Mouse (Mus musculus) embryo, embryonic 11 days (tissue): ENCODE data around the gene Hps1.
"Not testable (repeated sequence)": the region's sequence is repeated elsewhere in the genome, so short reads cannot be mapped to it uniquely, and the experiment has no call there.

Experiments
- DNase-seq: peaks from one replicate; pipeline ENCODE4 v3.0.0-alpha.2; 2015

Hps1 gene

DNA sequence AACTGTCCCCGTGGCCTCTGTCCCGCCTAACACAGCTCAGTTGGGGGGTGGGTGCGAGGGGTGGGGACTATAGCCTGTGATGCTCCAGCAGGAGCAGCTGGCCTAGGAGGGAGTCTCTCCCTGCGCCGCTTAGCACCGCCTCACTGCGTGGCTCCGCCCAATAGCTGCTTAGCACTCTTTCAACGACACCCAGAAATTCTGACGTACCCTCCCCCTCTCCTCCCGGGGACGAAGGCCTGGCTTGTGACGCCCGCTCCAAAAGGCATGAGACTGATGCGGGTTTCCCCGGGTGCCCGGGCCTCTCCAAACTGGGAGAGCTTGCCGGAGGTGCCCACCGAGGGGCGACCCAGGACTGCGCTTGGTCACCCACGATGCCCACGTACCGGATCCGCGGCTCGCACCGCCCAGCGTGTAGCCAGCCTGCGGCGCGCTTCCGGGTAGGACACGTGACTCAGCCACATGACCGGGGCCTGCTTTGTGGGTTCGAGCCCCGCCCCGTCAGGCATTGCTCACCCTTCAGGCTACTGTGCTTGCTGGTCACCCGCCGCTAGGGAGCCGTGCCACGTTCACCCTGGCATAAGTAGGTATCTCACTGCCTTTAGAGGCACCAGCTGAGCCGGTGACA lies at the start of gene Hps1:
Gene Hps1 (minus strand): TSS at position 448 of the 625 bp plus-strand sequence.
- DNase-seq, result peak; percentile 95

DNA sequence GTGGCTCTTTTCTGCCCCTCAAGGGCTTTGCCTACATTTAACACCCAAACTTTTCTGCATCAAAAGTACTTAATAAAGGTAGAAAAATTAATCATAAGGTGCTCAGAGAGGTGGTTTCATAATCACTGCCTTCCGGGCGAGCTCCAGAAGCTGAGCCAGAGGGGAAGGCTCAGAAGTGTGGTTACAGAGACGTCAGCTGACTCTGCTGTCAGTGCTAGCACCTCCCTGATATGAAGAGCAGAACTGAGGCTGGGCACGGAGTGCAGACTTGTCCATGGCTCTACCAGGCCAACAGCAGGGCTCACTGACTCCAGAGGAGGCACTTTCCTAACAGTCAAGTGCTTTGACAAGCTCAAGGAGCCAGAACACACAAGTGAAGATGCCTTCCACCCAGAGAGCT lies 49.4 kb upstream of the Hps1 start:
- DNase-seq, result no peak

DNA sequence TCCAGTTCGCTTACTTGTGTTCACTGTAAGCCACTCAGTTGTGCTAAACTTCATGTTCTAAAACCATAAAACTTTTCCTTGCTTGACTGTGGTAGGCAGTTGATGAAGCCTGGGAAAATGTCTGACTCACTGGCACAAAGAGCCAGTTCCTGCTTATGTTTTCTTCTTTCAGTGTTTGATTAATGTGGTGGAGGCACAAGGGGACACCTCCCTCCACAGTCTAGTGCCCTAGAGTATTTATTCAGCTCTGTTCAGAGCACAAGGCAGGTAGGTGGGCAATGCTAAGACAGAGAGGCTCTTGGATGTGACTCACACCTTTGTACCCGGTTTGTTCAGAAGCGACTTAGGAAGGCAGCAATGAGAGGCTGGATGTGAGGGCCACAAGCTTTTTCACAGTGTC lies 48.1 kb upstream of the Hps1 start:
- DNase-seq, result no peak

DNA sequence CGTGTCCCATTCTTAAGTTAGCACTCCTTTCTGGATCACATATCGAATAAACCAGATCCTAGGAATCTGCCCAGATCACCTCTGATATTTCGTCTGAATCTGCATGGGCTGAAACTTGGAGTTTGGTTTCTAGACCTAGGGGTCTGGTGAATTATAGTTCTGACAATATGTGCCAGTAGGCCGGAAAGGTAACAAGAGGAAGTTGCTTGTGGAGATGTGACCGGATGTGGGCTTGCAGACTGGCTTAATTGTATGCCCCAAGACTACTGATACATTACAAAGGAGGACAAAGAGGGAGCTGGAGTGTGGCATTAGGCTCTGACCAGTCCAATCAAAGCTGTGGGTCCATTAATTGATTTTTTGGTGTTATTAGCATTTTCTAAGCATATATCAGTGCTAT lies 40.3 kb upstream of the Hps1 start:
- DNase-seq, result no peak

DNA sequence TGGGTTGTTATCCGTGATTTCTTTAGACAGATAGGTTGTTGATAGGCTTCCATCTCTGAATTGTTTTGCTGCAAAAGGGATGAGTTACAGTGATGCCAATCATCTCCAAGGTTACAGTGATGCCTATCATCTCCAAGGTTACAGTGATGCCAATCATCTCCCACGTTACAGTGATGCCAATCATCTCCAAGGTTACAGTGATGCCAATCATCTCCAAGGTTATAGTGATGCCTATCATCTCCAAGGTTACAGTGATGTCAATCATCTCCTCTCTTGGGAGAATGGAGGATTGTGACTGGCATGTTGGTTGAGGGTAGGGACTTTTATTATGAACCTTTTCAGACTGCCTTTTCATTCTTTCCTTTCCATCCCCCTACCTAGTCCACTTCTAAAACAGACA lies 38.0 kb upstream of the Hps1 start:
- DNase-seq, result no peak

DNA sequence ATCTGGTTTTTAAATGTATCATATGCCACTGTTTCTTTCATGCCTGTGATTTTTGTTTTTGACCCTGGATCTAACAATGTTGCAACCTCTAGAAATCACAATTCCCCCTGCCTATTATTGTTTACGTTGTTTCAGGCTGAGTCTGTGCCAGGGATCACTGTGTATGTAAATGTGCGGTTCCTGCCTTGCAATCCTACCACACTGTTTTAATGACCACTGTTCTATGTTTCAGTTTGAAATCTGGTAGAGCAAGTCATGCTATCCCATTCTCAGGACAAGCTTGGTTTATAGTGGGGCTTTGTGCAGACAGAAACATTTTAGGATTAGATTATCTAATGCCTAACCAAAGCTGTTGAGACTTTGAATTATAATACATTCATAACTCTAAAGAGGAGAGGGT lies 36.5 kb upstream of the Hps1 start:
- no peak for DNase-seq

DNA sequence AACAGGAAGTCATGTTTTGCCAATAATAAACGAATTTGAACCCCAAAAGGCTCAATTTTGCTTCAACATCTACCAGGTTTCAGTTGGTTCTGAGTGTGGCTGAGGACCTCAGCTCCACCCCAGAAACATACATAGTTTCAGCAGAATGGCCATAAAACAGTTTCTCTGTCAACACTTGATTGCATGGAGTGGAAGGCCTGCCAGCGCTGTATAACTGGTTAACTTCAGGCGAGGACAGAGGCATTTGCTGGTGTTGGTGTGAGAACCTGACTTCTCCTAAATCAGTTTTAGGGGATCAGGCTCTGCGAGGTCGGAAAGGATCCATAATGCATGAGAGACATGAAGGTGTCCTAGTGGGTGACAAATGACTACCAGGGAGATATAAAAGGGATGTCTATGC lies 30.4 kb upstream of the Hps1 start:
- DNase-seq, result no peak

DNA sequence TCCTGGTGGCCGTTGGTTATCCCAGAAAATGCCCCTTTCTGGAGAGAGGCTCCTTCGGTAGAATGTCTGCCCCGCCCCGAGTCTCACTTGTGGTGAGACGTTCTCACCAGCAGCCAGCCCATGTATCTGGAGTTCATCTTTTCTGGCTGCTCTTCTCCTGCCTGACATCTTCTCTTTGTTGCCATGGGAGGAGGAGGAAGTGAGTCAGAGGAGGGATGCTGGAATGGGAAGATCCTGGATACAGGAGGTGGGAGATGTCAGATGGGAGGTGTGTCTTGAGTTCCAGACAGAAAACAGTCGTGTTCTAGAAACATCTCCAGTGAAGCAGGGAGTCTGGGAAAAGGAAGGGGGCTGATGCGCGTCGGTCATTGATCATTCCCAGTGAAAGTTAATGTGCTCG lies 29.7 kb upstream of the Hps1 start:
- DNase-seq, result no peak

DNA sequence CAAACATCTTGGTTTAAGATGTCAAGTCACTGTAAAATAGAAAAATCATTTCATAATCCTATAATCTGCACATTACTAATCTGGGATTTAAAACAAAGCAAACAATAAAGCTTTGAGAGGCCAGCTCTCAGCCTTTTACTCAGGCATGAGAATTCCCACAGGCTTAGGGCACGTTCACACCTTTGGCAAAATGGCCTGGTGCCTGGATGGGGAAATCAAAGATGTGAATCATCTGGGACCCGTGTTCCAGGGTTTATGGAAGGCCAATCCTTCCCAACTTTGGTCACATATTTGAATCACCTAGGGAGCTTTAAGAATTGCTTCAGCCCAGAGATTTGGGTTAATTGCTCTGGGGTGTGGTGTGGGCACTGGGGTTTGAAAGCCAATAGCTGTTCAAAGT lies 18.1 kb upstream of the Hps1 start:
- DNase-seq, result no peak

DNA sequence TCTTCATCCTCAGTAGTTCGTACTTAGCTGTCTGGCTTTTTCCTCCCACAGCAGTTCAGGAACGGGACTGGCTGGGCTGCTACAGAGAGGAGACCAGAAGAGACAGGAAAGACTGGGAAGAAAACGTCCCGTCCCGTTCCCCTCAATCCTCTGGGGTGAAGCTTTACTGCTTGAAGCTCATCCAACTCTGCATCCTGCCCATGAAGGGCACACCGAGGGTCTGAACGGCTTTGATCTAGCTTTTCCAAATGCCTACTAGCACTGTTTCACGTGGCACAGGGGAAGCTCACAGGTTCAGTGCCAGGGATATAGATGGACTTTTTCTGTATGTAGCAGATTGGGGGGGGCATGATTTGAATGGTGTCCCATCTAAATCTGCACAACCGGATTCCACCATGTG lies 16.0 kb upstream of the Hps1 start:
- DNase-seq, result no peak

DNA sequence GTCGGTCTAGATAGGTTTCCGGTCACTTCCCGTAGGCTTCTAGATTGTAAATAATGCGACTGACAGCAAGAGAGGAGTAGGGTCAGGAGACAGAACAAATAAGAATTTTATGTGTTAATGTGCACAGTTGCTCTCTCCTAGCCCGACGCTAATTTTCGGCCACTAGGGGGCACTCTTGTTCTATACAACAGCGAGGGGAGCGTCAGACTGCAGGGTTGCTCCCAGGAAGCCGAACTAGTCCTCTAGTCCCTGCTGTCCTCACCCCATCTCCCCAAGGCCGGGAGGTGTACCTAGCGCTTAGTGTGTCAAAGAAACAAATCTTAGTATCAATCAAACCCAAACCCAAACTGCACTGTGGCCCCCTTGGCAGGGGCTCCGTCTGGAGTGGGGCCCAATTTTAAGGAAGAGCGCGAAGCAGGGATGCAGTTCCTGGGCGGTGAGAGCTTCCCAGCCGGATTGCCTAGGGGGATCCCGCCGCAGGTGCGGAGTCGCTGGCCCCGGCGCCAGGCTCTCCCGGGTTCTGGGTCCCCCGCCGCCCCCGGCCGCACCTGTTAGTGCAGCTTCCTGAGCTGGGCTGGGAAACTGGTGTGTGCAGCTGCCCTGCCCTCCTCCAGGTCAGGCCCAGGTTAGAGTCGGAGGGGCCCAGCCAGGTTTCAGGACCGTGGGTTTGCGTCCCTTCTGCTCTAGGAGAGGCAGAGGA lies 15.3 kb upstream of the Hps1 start:
- peak; percentile 93 for DNase-seq

DNA sequence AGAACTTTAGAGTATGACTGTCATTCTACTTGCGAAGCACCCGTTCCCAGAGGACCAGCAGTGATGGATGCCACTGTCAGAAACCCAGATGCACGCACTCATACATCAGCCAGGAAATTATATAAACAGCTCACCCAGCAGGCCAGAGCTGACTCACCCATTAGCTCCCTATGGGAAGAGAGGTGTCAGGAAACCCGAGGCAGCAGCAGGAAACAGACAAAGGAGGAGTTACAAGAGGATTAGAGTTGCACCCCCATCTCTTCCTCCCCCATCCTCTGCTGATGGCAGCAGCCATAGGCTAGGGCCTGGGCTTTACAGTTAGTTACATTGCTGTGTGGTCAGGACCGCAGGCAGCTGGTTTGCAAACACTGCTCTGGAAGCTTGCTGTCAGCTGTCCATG lies 8.5 kb upstream of the Hps1 start:
- DNase-seq, result no peak

DNA sequence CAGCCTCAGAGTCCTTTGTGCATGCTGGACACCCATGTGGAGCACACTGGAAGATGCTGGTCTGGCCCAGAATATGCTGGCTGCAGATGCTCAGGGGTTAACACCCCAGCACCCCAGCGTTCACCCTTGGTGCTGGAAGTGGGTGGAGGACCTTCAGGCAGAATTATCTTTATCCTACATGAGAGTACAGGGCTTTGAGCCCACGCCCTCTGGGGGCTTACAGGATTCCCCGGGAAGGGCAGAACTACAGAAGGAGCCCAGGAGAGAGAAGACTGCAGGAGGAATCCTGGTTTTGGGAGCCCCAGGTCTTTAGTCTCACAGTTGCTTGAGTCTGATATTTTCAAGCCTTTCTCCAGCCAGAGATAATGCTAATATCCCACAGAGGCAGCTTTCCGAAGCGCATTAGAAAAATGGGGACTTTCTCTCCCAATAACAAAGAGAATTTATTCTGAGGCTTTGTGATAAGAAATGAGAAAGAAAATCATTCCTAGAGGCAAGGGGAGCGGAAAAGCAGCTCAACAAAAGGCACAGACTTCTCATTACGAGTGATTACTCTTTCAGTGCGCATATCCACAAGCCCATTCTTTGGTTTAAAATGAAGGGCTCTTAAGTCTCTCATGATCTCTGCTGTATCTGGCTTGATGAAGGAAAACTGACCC lies 5.9 kb upstream of the Hps1 start:
- no peak for DNase-seq

DNA sequence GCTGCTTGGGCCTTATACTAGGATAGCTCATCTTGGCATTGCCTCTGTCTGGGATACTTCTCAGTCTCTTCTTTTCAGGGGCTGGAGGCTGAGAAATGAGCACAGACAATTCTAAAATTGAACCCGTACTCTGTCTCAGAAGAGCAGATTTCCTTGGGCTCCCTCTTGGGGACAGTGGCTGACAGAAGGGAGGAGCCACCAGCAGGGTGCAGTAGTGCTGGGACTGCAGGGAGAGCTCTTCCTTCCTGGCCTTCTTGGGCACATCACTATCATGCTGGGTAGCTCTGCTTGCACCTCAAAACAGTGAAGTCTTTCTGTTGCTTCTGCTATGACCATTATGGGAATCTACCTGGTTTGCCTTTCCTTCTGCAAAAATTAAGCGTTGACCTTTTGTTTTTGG lies 5.4 kb upstream of the Hps1 start:
- no peak for DNase-seq

DNA sequence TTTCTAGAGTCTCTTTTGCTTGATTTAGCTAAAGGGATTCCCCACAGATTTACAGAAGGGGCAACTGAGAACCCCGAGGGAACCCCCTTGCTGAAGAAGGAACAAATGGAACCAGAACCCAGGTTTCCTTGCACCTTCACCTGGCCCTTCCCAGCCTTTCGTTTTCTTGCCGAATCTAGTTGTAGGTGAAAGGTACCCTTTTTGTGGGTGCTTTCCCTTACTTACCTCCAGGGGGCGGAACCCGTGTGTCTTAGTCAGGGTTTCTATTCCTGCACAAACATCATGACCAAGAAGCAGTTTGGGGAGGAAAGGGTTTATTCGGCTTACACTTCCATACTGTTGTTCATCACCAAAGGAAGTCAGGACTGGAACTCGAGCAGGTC lies 369 bp upstream of the Hps1 start:
- not testable (repeated sequence) for DNase-seq

DNA sequence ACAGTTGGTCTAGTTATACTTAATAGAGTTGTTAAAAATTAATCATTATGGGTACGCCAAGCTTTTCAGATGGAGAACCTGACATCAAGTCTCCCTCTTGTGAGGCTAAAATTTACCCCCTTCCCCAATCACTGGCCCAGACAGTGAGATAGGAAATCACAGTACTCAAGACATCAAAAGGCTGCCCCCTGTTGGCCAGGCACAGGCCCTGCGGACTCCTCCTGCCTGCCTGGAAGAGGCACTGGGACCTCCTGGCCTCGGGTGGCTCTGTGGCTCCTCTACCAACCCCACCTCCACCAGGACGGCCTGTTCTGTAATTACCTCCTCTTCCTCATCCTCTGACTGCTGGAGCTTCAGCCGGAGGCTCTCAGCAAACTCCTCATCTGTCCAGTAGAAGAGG lies 2.0 kb downstream of the Hps1 start:
- no peak for DNase-seq

DNA sequence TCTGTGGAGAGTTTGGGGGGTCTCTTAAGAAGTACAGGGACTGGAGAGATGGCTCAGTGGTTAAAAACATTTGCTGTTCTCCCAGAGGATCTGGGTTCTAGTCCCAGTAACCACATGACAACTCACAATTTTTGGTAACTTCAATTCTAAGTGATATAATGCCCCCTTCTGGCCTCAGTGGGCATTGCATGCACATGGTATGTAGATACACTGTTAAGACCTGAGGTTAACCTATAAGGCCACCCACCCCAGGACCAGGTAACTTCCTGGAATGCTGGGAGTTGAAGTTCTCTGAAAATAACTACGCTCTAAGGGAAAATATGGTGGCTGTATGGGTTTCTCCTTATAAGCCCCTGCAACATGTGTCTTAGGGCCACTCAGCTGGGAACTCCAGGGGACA lies 3.0 kb downstream of the Hps1 start:
- DNase-seq, result no peak

DNA sequence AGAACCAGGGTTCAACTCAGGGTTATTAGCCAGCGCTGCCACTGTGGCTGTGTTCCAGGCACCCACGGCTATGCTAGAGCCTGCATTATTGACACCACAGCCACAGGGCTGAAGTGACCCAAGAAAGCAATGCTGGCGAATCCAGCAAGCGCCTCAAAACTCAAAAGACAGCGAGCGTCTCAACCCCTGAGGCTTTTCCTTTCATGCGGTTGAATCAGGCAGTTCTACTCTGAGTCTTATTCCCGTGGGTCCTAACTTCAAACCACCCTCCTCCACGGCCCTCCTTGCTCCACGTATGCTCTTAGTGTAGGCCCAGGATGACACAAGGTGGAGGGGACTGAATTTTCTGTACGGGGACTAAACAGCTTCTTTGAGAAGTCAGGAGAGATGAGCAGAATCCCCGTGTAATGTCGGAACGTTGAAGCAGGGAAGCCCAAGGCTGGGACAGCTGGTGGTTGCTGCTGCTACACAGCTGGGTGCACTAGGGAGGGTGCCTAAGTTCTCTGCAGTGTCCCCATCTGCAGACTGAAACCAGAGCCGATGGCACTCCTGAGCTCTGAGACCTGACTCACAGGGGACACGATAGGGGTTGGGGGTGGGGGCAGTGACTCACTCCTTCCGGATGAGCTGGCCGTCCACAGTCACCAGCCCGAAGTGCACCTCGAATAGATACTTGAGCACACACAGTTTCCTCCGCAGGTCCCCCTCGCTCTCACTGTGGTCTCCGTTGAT lies 9.5 kb downstream of the Hps1 start:
- DNase-seq, result no peak

DNA sequence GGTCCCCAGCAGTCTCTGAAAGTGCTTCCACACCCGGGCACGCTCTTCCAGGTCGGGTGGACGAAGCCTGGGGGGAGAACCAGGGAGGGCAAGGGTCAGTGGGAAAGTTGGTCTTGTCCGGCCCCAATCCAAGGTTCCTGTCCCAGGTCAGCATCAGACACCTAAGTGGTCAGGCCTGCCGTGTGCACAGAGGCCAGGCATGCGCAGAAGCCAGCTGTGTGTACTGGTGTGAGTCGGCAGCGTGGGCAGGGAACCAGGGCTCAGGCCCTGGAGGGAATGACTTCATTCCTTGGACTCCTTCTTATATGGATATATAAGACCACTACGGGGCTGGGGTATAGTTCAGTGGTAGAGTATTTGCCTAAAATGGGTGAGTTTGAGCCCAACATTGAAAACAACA lies 10.1 kb downstream of the Hps1 start:
- DNase-seq, result no peak

DNA sequence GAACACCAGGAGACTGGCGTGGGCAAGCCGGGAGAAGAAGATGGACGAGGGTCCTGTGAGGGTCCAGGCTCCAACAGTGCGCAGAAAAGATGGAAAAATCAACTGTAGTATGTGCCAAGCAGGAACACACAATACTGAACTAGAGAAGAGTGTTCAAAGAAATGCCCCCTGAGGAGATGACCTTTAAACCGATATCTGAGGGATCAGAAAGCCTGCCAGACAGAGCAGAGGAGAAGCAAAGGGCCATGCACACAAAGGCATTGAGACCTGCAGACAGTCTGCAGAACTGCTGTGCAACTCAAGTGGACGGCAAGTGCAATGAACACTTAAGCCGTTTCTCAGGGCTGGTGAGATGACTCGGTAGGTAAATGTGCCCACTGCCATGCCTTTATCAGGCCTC lies 12.4 kb downstream of the Hps1 start:
- no peak for DNase-seq

DNA sequence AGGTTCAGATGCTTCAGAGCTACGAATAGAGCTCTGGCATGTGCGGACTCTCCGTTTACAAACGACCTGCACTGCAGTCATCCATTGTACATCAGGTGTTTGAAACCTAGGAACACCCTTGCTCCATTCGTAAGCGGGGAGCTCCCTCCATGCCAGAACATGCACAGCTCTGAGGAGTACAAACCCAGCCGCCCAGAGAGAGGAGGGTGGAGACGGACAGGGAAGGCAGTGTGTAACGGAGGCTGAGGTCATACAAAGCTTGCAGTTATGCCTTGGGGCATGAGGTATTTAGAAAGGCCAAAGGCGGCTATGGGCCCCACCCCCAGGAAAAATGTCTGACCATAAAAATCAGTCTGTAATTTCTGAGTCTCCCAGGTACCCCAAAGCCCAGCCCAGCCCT lies 15.4 kb downstream of the Hps1 start:
- no peak for DNase-seq

DNA sequence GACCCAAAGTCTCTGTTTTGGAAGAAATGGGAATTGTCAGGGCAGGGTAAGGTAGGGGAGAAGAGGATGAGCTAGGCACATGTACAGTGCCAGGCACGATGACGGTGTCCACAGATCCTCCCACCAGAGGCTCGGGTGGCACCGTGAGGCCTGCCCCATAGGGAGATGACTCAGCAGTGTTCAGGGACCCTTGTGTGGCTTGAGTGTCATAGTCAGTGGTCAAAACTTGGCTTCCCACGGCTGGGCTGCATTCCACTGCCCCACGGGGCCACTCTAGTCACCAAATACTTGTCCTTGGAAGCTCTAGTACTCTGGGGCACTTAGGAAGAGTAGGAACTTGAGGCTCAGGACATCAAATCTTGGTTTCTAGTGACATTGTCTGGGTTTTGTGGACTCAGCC lies 23.1 kb downstream of the Hps1 start:
- DNase-seq, result no peak

DNA sequence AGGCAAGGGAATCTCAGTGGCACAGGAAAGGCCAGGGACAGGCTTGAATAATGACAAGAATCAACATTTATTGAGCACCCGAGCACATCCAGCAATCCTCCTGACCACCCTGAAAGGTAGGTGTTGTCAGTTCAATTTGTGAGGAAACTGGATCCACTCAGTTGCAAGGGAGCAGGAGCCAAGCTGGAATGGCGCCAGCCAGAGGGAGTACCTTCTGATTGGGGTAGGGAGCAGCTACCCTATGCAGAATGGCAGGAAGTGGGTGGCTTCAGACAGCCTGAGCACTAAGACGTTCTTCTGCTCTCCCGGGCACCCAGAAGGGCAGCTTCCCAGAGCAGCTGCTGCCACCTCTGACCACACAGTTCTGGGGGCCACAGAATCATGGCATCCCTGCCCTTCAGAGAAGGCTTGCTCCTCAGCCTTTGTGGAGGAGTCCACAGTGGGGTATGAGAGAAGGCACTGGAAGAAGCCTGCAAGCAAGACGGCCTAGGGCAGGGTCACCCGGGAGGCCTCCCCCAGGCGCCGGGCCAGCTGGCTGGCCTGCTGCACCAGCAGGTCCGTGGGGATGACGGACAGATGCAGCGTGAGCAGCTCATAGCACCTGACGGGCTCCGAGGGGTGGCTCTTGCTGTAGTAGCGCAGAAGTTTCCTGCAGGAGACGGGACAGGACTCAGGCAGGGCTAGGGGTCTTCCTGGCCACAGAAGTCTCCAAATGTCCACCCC lies 24.5 kb downstream of the Hps1 start:
- DNase-seq, result no peak
